Mouse (Mus musculus): ENCODE measurements around the gene Aar2. TPM values are rescaled to one million over a fixed set of nuclear protein-coding genes. Genes with fewer than 3 reads are reported as not detected.
A peak's percentile ranks its signal among the peaks of the same experiment; 100 is the strongest.

Gene Aar2
- total and polyA plus RNA-seq, 3 experiments: 18.4 to 26.1 (median 23.8) TPM

DNA sequence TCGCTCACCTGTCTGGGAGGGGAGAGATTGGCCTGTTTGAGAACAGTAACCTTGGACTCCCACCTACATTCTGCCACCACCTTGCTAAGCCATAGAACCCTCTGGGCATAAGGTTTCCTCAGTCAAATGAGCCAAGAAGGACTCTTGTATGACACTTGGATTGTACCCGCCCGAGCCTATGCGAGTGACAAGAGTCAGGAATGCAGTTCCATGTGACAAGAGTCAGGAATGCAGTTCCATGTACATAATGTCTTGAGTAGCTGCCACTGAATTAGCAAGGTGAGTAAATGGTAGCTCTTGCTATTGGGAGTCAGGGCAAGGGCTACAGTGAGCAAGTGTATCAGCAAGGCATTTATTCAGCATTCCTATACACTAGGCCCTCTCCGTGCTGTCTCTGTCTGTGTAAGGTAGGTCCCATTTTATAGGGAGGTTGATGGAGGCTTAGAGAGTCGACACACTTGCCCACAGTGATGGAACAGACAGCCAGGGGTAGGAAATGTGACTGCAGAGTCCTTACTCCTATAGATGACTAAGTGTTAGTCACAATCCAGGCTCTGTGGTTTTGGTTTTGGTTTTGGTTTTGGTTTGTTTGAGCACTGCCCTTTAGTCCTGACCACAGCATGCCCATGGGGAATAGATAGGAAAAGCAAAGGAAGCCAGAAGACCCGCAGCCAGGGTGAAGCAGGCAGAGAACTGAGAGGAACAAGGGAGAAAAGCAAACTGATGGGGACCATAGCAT is 8.4 kb upstream of the Aar2 start:
- no peak overlapping the region for H3K27ac ChIP-seq (ENCODE audit: insufficient read depth, low read depth)
- H3K4me2 ChIP-seq (ENCODE audit: insufficient read depth, low read depth, poor library complexity, severe bottlenecking): peak overlapping the region; percentile 48
- peak; percentile 27 for DNase-seq (ENCODE audit: extremely low read depth)
- H3K36me3 ChIP-seq (replicated peaks in 1 of 2; ENCODE audit: control insufficient read depth in 1 of 2, insufficient read depth in 1 of 2, low read length in 1 of 2): no peaks in the 10 kb centered on the region
- peaks cover 9 to 13% of the 10 kb centered on the region in 2 experiments for H3K4me1 ChIP-seq (ENCODE audit: control insufficient read depth in 1 of 2, insufficient read depth in 2 of 2)
- H3K9me3 ChIP-seq (replicated peaks; ENCODE audit: low read length): no peaks in the 10 kb centered on the region
- in situ Hi-C loops (cut with MboI; ENCODE audit: low pct_ligation_motif_present, low pct_unique_long_range_greater_than_20kb, low sequenced_read_pairs): no loop called here
- TF ChIP-seq MXI1 (IDR thresholded peaks at IDR 0.05; ENCODE audit: low read depth, low read length): no peak
- TF ChIP-seq GABPA (IDR thresholded peaks at IDR 0.05; ENCODE audit: insufficient replicate concordance, low read depth, low read length): no peak
- no peak for TF ChIP-seq SIN3A (IDR thresholded peaks at IDR 0.05; ENCODE audit: low read length)
- TF ChIP-seq JUN (IDR thresholded peaks at IDR 0.05; ENCODE audit: insufficient read depth, low read depth, low read length): no peak
- TF ChIP-seq IRF4 (IDR thresholded peaks at IDR 0.05; ENCODE audit: low read depth, low read length): peak; percentile 55
- TF ChIP-seq NRF1 (IDR thresholded peaks at IDR 0.05; ENCODE audit: low read depth, low read length): no peak
- no peak for TF ChIP-seq SMC3 (IDR thresholded peaks at IDR 0.05; ENCODE audit: low read depth, low read length)
- TF ChIP-seq HCFC1 (IDR thresholded peaks at IDR 0.05; ENCODE audit: low read depth, low read length): no peak
- TF ChIP-seq POLR2A (IDR thresholded peaks at IDR 0.05; ENCODE audit: low read depth, low read length): no peak
- TF ChIP-seq ZC3H11A (IDR thresholded peaks at IDR 0.05; ENCODE audit: low read depth, low read length): no peak
- TF ChIP-seq ZMIZ1 (IDR thresholded peaks at IDR 0.05; ENCODE audit: low read depth, low read length): no peak
- no peak for TF ChIP-seq RAD21 (IDR thresholded peaks at IDR 0.05; ENCODE audit: low read depth, low read length)
- no peak for TF ChIP-seq PAX5 (IDR thresholded peaks at IDR 0.05; ENCODE audit: low read length)
- no peak for TF ChIP-seq MAX (IDR thresholded peaks at IDR 0.05; ENCODE audit: low read length)
- no peak for TF ChIP-seq USF1 (IDR thresholded peaks at IDR 0.05; ENCODE audit: low read depth, low read length)
- 0 out of 2 replicates have a peak, but pooled peaks have one; percentile 24 for TF ChIP-seq TCF12 (IDR thresholded peaks at IDR 0.05; ENCODE audit: low read depth, low read length)
- no peak for TF ChIP-seq KAT2A (IDR thresholded peaks at IDR 0.05; ENCODE audit: insufficient replicate concordance, low read length)
- TF ChIP-seq MAFK (IDR thresholded peaks at IDR 0.05; ENCODE audit: insufficient replicate concordance, low read length): peak; percentile 58; the same call in 1 of the 2 replicates
- TF ChIP-seq ETS1 (conservative IDR thresholded peaks at IDR 0.05; ENCODE audit: low read depth, low read length): peak; percentile 66
- TF ChIP-seq USF2 (conservative IDR thresholded peaks at IDR 0.05; ENCODE audit: low read depth, low read length): no peak
- TF ChIP-seq CHD2 (IDR thresholded peaks at IDR 0.05; ENCODE audit: low read length): no peak
- no peak for TF ChIP-seq MYC (IDR thresholded peaks at IDR 0.05; ENCODE audit: low read depth, low read length)
- no peak for TF ChIP-seq JUND (conservative IDR thresholded peaks at IDR 0.05; ENCODE audit: low read depth, low read length)
- peak; percentile 59 for TF ChIP-seq EP300 (IDR thresholded peaks at IDR 0.05; ENCODE audit: low read length)
- TF ChIP-seq POLR2AphosphoS2 (IDR thresholded peaks at IDR 0.05; ENCODE audit: low read depth, low read length): no peak
- no peak for TF ChIP-seq UBTF (IDR thresholded peaks at IDR 0.05; ENCODE audit: low read depth, low read length)
- no peak overlapping the region for H3K4me3 ChIP-seq (replicated peaks in 1 of 3; ENCODE audit: low read depth in 2 of 3, low read length in 2 of 3, poor library complexity in 1 of 3)
- H3K79me2 ChIP-seq (replicated peaks; ENCODE audit: control insufficient read depth, extremely low read depth, insufficient read depth, poor library complexity, severe bottlenecking): no peaks in the 10 kb centered on the region
- H3K27me3 ChIP-seq (replicated peaks): peaks cover 46% of the 10 kb centered on the region
- H3K9ac ChIP-seq (ENCODE audit: insufficient read depth, low read depth): no peak overlapping the region
- dilution Hi-C loops (cut with MboI; ENCODE audit: extremely low pct_ligation_motif_present, extremely low pct_unique_long_range_greater_than_20kb, low sequenced_read_pairs): no loop called here
